Mouse (Mus musculus) intestine, embryonic 16.5 days (tissue): ENCODE data around the gene Polr2m. TPM values are rescaled to one million over a fixed set of nuclear protein-coding genes. Genes with fewer than 3 reads are reported as not detected.

Experiments used
- ATAC-seq: fragments of 200-750 bp; cut with Nextera tagmentation; 2 replicates; pipeline ENCODE4 v1.8.0; 2017; ENCODE audit warnings: moderate TSS enrichment, moderate library complexity
- H3K27ac ChIP-seq: fragments of 300-500 bp; sonication (generic); 2 replicates; pipeline ENCODE4 v1.5.1; 2014; ENCODE audit warnings: mild to moderate bottlenecking, low read length
- H3K27me3 ChIP-seq: fragments of 300-500 bp; sonication (generic); replicated peaks from 2 replicates; pipeline ENCODE4 v1.6.1; 2014; ENCODE audit warnings: low read length, control low read depth, mixed read lengths; ENCODE audit not compliant: control insufficient read depth, insufficient read depth
- H3K36me3 ChIP-seq: fragments of 300-500 bp; sonication (generic); 2 replicates; pipeline ENCODE4 v1.6.1; 2014; ENCODE audit warnings: low read length, control low read depth; ENCODE audit not compliant: control insufficient read depth, insufficient read depth
- H3K4me1 ChIP-seq: fragments of 300-500 bp; sonication (generic); 2 replicates; pipeline ENCODE4 v1.6.1; 2014; ENCODE audit warnings: low read length, control low read depth, mixed read lengths; ENCODE audit not compliant: control insufficient read depth, insufficient read depth
- H3K4me2 ChIP-seq: fragments of 300-500 bp; sonication (generic); 2 replicates; pipeline ENCODE4 v1.6.1; 2014; ENCODE audit warnings: low read depth, low read length, control low read depth
- H3K4me3 ChIP-seq: fragments of 300-500 bp; sonication (generic); 2 replicates; pipeline ENCODE4 v1.5.1; 2014; ENCODE audit warnings: mild to moderate bottlenecking, low read length
- H3K9ac ChIP-seq: fragments of 300-500 bp; sonication (generic); 2 replicates; pipeline ENCODE4 v1.6.1; 2014; ENCODE audit warnings: low read depth, low read length
- H3K9me3 ChIP-seq: fragments of 300-500 bp; sonication (generic); 2 replicates; pipeline ENCODE4 v1.6.1; 2016; ENCODE audit warnings: low read length, control low read depth; ENCODE audit not compliant: control insufficient read depth
- WGBS: fragments of 180-500 bp; shearing (Covaris S2); extraction: QIAGEN DNeasy Blood & Tissue Kit; methylation state at CpG from one replicate; pipeline ENCODE4 v1.1.7; 2014; 5-methylcytosine and 5-hydroxymethylcytosine counted together
- polyA plus RNA-seq: library from polyadenylated mRNA; unstranded; fragments of >200 nt; fragmentation: Nextera tagmentation; extraction: Ambion mirVana; gene quantifications from 2 replicates; pipeline ENCODE4 v1.2.1, GENCODE M21; 2015

Gene Polr2m
- polyA plus RNA-seq, 1 experiment from 2014 or later, result 300 TPM

DNA sequence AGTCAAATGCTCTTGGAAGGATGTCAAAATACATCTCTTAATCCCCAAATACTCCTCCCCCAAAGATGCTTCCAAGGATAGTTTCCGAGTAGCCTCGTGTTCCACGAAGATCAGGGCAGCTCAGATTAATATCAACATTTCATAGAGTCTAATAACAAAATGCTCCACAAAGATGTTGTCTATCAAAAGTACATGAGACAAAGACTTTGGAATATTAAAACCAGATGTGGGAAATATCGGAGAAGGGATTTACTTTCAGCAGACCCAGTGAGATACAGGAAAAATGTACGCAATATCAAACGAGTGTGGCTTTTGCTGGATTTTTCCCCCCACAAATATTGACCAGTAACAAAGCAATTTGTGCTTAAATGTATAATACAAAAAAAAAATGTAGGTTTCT lies 35.1 kb downstream of the Polr2m start:
- H3K4me2 ChIP-seq, result no peak overlapping the region
- no peaks in the 10 kb centered on the region for H3K4me1 ChIP-seq
- 75% methylated on average over 6 of the region's 6 CpGs for WGBS
- no peak overlapping the region for H3K4me3 ChIP-seq
- H3K9ac ChIP-seq, result no peak overlapping the region
- no peak overlapping the region for H3K27ac ChIP-seq
- H3K27me3 ChIP-seq, result no peaks in the 10 kb centered on the region
- H3K9me3 ChIP-seq, result no peaks in the 10 kb centered on the region
- ATAC-seq, result no peak
- H3K36me3 ChIP-seq, result no peaks in the 10 kb centered on the region

GRCm38 (mm10) chr9:71447573-71447972 lies 38.2 kb downstream of the Polr2m start:
- no peak overlapping the region for H3K4me2 ChIP-seq
- WGBS, result 33% methylated on average over 4 of the region's 4 CpGs
- H3K36me3 ChIP-seq, result no peaks in the 10 kb centered on the region
- H3K9ac ChIP-seq, result no peak overlapping the region
- no peaks in the 10 kb centered on the region for H3K9me3 ChIP-seq
- no peaks in the 10 kb centered on the region for H3K27me3 ChIP-seq
- H3K4me3 ChIP-seq, result no peak overlapping the region
- no peak overlapping the region for H3K27ac ChIP-seq
- ATAC-seq, result peak; percentile 23; the same call in 1 of the 2 replicates
- H3K4me1 ChIP-seq, result no peaks in the 10 kb centered on the region

- Histone ChIP-seq H3K36me3 (no peaks in the 10 kb centered on the region), H3K4me2 (no peak overlapping the region), H3K9me3 (no peaks in the 10 kb centered on the region), H3K27me3 (no peaks in the 10 kb centered on the region), H3K27ac (no peak overlapping the region), H3K4me3 (no peak overlapping the region), H3K4me1 (no peaks in the 10 kb centered on the region), H3K9ac (no peak overlapping the region)
- WGBS, result 93% methylated on average over 2 of the region's 2 CpGs
- no peak for ATAC-seq
These were observed 40.4 kb downstream of the Polr2m start for GRCm38 (mm10) chr9:71445308-71445707.

GRCm38 (mm10) chr9:71438146-71438545 lies 47.6 kb downstream of the Polr2m start:
- no peak for ATAC-seq
- Histone ChIP-seq H3K27me3 (no peaks in the 10 kb centered on the region), H3K4me2 (no peak overlapping the region), H3K4me3 (no peak overlapping the region), H3K9ac (no peak overlapping the region), H3K4me1 (no peaks in the 10 kb centered on the region), H3K9me3 (no peaks in the 10 kb centered on the region), H3K27ac (no peak overlapping the region), H3K36me3 (no peaks in the 10 kb centered on the region)
- 86% methylated on average over 2 of the region's 2 CpGs for WGBS

Other genes with a start within 250 kb of the Polr2m start
- 7.9 and 8.9 TPM in 2 replicates for gene Myzap, start 106.4 kb upstream of the Polr2m start, polyA plus RNA-seq